Mouse (Mus musculus) hematopoietic stem cell, adult 5-6 weeks (primary cell): ENCODE data around the gene Gm2007. TPM values are rescaled to one million over a fixed set of nuclear protein-coding genes. Genes with fewer than 3 reads are reported as not detected.
"Not testable (repeated sequence)": the region's sequence is repeated elsewhere in the genome, so short reads cannot be mapped to it uniquely, and the experiment has no call there.

Experiments
- ATAC-seq, 2 experiments: fragments of 125-278 bp in 1 of 2; replicated peaks in 1 of 2; 2 replicates each; pipeline ENCODE4 v1.8.0; 2016 to 2017; ENCODE audit warnings: inconsistent platforms in 2 of 2, mild to moderate bottlenecking in 2 of 2, moderate number of reproducible peaks in 2 of 2, low read depth in 1 of 2, moderate TSS enrichment in 1 of 2; ENCODE audit not compliant: low FRiP score in 2 of 2, poor library complexity in 2 of 2, severe bottlenecking in 2 of 2, insufficient read depth in 1 of 2, low TSS enrichment in 1 of 2
- total RNA-seq: library from RNA; stranded (forward); fragments of 172-1452, 232-1000 nt; gene quantifications from 2 replicates; pipeline ENCODE4 v1.2.3, GENCODE M21; 2017

Gene Gm2007
- 29.9 TPM in 1 of 2 replicates, not detected in the other for total RNA-seq

DNA sequence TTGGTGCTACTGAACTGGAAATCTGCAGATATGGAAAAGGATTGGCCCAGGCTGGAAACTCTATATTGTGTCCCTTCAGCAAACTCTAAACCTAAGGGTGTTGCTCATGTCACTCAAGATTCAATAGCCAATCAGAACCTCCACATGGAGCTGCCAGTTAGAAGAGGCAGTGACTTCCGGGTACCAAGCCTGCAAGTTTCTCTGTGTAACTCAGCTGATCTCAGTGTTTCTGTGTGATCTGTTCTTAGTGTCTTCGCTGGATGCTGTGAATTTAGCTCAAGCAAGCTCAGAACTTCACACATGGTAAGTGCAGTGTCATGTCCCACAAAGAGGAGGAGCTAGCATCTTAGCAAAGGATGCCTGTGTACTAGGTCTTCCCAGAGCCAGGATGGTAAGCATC lies at the start of gene Gm2007:
Gm2007 (plus strand) TSS at position 301 of the 400 bp plus-strand sequence.
- not testable (repeated sequence) for ATAC-seq

DNA sequence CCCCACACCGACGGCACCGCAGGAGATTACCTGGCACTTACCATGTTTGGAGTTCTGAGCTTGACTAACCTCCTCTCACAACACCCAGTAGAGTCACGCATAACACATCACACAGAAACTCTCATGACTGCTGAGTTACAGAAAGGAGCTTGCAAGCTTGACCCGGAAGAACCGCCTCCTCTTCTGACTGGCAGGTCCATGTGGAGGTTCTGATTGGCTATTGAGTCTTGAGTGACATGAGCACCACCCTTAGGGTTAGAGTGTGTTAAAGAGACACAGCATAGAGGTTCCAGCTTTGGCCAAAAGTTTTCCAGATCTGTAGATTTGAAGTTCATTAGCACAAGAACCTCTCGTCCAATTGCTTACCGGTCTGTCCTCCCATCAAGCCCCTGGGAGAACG lies 37.8 kb upstream of the Gm2007 start, which contains the start of gene Zfp969:
Zfp969 (minus strand) TSS at position 101 of the 400 bp plus-strand sequence.
- ATAC-seq = not testable (repeated sequence)

DNA sequence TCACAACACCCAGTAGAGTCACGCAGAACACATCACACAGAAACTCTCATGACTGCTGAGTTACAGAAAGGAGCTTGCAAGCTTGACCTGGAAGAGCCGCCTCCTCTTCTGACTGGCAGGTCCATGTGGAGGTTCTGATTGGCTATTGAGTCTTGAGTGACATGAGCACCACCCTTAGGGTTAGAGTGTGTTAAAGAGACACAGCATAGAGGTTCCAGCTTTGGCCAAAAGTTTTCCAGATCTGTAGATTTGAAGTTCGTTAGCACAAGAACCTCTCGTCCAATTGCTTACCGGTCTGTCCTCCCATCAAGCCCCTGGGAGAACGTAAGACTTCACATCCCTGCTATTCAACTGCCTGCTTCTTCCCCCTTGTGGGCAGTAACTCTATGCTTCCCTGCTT lies 59.7 kb downstream of the Gm2007 start, which contains the start of gene Gm14288:
Gm14288 (minus strand) TSS at position 101 of the 400 bp plus-strand sequence.
- ATAC-seq = not testable (repeated sequence)

Other genes starting within 250 kb of the Gm2007 start
- gene Gm11007, start 97.6 kb upstream of the Gm2007 start, total RNA-seq = 29.9 TPM in 1 of 2 replicates, not detected in the other
- gene Zfp969, start 37.9 kb upstream of the Gm2007 start, total RNA-seq = 19.0 TPM in 1 of 2 replicates, not detected in the other
- gene Gm14288, start 59.6 kb downstream of the Gm2007 start, total RNA-seq = 8.7 and 14.2 TPM in 2 replicates
- 6.0 and 8.1 TPM in 2 replicates for gene Gm6710, start 127.7 kb downstream of the Gm2007 start, total RNA-seq
- gene Zfp966, start 189.6 kb downstream of the Gm2007 start, total RNA-seq = 22.6 and 25.2 TPM in 2 replicates
- 19.6 TPM in 1 of 2 replicates, not detected in the other for gene Gm2026, start 223.8 kb downstream of the Gm2007 start, total RNA-seq